Mouse (Mus musculus) layer of hippocampus, postnatal 36 days (tissue): ENCODE results near the gene Arhgap28. TPM values are rescaled to one million over a fixed set of nuclear protein-coding genes. Genes with fewer than 3 reads are reported as not detected.
A peak's percentile ranks its signal among the peaks of the same experiment; 100 is the strongest.

ENCODE experiments used
- DNase-seq, 2 experiments: peaks; one replicate each; pipeline ENCODE4 v3.0.0; 2022
- total RNA-seq, 2 experiments: library from RNA; stranded (reverse); gene quantifications; 2 replicates each; pipeline ENCODE4 v1.2.3; 2021

The Arhgap28 gene
- total RNA-seq, 2 experiments from 2014 or later, result 0.35 to 0.46 TPM

DNA sequence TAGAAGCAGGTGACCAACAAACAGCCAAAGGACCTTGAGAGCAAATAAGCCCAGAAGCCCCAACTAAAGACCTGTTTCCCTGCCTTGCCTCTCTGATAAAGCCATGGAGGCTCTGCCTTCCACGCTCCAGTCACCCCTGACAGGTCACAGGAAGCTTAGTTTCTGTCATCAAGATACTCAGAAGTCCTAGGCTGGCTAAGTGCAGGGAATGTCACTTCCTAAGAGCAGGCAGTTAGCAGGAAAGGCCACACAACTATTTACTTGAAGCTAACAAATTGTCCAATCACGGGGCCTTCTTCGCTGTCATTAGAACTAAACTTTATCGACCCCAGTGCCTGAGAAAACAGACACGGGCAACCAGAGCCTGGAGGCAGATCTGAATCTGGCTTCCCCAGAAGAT is 14.2 kb downstream of the Arhgap28 start:
- DNase-seq, result no peak

DNA sequence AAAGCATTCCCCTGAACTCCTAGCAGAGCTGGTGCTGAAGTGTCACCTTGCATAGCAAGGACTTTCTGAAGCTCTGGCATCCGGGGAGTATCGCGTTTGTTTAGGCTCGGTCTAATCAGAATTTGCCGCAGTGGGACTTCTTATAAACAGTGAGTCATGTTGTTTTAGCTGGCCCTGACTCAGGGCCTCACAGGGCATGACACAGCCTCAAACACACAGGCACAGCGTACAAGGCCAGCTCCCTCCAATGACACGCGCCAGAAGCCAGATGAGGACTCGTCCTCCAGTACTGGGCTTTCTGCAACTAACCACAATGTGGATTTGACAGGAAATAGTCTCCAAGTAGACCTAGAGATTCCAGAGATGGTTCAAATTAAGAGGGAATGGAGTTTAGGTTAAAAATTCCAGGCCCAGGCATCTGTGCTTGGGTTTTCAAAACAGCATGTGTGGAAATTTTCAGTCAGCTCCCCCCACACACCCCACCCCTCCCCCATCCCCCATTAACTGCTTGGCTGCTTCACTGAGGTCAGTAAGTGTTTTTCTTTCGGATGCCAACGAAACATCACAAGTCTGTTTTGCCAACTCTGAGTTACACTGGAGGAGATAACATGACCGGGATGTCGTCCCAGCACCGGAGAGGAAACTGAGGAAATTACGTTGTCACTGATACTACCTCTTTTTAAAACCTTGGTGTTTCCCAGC is 14.8 kb downstream of the Arhgap28 start:
- DNase-seq, result no peak

DNA sequence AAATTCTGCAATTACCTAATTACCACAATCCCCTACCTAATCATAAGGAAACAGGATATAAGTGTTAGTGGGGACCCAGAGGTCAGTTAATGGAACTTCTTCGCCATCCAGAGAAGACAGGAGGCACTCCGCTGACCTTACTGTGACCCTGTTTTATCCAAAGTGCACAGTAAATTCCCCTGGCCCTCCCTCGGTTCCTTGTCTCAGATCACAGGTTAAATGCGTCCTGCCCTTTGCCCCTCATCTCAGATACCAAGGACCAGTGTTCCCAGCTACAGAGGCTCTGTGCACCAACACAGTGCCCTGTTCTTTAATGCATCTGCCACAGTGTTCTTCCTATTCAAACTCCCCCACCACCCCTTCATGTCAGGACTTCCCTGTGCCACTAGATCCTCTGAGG is 18.4 kb downstream of the Arhgap28 start:
- no peak for DNase-seq

DNA sequence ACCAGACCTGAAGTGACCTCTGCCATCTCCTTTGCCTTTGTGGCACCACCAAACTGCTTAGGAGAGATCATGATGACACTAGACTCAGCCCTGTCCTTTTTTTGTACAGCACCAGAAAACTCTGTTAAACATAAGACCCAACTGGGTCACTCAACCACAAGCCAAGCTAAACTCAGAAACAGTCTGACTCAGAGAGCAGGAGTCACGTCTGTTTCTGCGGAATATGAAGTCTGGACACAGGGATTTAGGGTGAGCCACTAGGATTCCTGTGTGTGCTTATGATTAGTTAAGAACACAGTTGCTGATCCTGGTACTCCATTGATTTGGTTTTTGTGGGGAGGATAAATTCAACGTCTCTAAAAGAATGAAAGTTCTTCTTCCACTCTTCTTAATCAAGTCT is 23.3 kb downstream of the Arhgap28 start:
- no peak for DNase-seq

DNA sequence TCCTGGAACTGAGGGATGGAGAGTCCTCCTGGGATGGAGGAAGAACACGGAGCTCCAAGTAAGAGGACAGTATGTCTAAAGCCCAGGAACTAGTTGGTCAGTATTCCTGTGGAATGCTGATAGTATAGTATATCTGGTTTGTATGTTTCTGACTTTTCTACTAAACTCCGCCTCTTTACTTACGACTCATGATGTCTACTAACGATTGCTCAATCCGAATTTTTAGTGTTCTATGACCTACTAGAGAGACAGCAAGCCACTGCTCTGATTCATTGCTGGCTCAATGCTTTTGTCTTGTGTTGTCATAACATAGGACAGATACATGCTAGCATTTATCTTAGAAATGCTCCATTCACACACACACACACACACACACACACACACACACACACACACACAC is 24.7 kb downstream of the Arhgap28 start:
- no peak for DNase-seq

DNA sequence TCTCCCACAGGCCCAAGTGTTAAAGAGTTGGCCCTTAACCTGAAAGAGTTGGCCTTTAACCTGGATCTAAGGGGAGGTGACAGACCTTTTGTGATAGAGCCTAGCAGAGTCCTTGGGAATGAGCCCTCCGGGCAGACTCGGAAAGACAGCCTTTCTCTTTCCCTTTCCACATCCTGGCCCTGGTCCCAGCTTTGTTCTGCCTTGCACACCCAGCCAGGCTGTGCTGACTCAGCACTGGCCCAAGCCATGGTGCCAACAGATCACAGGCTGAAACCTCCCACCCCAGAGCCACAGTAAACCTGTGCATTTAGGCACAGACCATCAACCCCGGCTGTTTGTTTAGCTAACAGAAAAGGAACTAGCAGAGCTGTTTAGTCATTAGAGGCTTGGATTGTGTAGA is 25.1 kb downstream of the Arhgap28 start:
- DNase-seq, result no peak

DNA sequence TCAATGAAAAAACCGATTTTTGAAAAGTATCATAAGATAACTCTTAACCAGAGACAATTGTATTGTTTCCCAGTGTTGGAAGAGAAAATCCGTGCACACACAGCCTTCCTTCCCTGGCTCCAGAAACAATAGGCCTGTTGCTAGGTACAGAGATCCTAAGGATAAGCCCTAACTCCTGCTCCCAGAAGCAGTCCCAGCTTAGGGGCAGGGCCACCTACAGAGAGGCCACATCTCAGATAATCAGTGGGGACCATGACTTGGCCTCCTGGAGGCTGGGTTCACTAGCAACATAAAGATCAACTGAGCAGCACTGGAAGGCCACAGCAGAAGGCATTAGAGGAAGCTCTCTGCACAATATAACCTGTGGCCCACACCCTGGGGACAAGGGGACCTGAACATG is 27.5 kb downstream of the Arhgap28 start:
- no peak for DNase-seq

DNA sequence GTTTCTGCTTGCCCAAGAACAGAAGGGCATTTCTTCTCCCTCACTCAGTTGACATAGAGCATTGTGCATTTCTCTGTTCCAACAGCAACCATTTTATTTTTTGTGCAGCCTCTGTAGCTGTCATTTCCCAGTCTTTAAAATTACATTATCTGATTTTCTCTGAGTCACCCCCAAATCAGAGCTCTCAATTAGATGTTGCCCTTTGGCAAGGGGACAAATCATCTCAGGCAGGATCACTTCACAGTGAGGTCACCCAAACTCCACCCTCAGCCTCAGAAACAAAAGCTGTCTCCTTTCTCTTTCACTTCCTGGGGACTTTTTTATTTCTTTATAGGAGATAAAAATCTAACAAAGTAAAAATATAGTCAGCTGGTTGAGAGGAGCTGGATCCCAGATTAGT is 27.9 kb downstream of the Arhgap28 start:
- no peak for DNase-seq

DNA sequence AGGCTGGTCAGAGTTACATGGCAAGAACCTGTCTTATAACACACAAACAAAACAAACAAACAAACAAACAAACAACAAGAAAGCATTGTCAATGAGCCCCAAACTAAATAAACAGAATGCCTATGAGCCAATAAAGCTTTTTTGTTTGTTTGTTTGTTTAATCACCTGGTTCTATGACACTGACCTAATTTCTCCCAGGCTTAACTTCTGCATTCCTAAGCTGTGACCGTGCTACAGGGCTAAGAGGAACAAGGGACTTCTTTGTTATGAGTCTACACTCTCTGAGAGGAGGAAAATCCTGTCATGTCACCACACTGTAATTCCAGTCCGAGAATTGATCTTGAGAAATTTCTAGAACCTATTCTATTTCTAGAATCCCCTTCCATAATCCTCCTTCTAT is 29.2 kb downstream of the Arhgap28 start:
- DNase-seq, result no peak

DNA sequence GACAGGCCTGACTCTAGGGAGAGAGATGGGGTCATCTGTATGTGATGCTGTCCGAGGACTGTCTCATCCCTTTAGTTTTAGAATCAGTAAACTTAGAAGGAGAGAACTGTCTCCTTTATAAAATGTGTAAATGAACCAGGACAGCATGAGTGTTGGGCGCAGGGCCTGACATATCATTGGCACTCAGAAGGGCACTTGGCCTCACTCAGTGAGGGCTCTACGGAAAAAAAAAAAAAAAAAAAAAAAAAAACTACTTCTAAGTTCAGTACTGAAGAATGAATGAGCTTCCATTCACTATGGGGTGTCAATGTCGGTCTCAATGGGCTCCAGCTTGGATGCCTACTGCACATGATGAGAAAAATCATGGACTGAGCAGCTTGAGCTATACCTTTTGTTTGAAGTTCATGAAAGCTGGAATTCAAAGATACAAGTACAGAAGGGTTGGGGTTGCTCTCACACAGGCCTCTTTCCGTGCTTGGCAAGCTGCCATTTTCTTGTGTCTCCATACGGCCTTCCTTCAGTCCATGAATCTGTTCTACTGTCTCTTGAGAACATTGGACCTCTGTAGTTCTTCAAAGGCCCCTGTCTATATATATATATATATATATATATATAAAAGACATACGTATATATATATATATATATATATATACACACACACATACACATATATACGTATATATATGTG is 36.9 kb downstream of the Arhgap28 start:
- no peak for DNase-seq

DNA sequence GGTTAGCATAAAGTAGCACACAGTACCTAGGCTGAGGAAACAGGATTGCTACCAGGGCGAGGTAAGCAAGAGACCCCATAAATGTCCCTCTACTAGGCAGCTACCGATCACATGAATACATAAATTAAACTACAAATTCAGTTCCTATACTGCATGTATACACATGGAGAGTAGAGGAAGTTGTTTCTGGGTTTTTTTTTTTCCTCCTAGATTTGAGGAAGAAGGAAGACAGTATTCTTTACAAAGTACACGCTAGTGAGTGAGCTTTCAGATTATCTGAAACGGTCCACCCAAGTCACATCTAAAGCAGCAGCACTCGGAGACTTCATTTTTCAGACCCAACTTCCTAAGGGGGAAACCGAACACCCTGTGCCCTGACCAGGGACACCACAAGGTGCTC is 41.1 kb downstream of the Arhgap28 start:
- no peak for DNase-seq

DNA sequence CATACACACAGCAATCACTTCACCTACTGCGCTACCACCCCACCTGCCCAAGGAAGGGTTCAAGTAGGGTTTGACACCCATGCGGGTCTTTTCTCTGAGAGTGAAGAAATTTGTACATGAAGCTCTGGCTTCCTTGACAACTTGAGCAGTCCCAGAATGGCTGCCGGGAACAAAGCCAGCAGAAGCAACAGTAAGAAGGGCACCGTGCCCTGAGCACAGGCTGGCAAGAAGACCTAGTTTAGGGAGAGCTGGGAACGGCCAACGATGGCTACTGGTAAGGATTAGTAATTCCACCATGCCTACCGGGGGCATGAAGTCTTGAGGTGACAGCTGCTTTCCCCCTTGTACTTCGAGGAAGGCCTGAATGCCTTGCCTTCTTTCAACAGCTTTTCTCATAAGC is 41.9 kb downstream of the Arhgap28 start:
- DNase-seq, result peak in 1 of 2 experiments; percentile 11

DNA sequence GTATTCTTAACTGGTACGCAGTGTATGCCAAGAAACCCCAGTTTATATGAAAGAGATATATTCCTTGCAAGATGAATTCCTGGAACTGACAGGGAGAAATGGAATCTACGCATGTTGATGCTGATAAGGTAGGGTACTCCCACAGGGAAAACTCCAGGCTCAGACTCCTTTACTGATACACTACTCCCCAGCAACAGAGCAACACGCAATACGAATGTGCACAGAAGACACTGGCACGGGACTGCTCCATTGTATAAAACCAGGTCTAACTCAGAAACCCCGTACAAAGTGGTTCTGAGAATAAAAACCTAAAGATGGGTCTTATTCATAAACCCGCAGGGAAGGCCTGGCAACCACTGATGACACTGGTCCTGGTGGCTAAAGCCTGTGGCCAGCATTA is 45.0 kb downstream of the Arhgap28 start:
- no peak for DNase-seq

DNA sequence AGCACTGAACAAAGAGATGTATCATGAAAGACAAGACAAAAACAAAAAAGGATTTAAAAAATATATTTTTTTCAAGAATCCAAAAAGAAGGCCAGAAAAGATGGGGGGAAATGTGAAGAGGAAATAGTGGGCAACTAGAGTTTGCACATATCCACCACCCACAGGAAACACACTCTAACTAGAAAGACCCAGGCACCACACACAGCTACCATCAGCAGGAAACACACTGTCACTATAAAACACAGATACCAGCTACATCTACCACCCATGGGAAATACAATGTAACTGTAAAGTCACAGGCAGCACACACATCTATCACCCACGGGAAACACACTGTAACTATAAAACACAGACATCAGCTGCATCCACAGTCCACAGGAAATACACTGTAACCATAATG is 46.3 kb downstream of the Arhgap28 start:
- no peak for DNase-seq

DNA sequence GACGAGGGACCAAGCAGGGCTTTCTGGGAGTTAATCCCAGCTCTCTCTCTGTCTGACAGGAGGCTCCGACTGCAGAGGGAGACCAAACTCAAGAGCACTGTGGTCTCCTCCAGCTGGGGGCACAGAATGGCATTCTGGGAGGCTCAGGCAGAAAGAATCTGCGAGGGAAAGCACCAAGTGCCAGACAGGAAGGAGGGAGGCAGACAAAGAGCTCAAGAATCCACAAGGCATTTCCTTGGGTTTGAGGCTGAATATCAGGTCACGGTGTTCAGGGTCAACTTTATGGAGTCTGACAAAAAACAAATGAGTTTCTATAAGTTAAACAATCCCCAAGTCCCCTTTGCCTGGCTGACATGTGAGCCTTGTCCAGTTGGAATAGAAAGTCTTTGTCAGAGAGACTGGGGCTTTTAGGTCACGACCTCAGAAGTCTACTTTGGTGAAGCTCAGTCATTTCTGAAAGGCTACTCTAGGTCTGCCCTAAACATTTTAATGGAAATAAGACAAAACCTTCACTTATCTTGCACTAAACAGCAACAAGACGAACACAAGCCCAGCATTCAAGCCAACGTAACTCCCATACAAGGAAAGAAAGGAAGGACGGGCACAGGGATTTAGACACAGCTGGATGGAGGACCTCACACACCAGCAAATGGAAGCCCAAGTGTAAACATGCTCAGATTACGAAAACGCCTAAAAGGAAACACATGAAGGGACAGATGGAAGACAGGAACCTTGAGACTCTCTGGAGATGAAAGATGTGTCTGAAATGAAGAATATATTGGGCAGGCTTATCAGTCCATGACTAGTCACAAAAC is 47.8 kb downstream of the Arhgap28 start:
- DNase-seq, result no peak

DNA sequence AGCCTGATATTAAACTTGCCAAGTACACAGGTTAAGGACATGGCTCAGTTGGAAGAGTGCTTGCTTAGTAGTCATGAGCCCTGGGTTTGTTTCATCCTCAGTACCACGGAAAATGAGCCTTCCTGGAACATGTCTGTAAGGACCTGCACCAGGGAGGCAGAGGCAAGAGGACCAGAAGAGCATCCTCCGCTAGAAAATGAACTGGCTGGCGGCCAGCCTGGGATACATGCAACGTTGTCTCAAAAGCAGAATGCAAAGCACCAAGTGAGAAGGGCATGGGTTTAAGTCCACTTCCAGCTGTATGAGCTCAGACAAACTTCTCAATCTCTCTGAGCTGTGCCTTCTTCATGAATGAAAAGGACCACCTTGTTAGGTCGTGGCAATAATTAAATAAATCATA is 49.0 kb downstream of the Arhgap28 start:
- no peak for DNase-seq

DNA sequence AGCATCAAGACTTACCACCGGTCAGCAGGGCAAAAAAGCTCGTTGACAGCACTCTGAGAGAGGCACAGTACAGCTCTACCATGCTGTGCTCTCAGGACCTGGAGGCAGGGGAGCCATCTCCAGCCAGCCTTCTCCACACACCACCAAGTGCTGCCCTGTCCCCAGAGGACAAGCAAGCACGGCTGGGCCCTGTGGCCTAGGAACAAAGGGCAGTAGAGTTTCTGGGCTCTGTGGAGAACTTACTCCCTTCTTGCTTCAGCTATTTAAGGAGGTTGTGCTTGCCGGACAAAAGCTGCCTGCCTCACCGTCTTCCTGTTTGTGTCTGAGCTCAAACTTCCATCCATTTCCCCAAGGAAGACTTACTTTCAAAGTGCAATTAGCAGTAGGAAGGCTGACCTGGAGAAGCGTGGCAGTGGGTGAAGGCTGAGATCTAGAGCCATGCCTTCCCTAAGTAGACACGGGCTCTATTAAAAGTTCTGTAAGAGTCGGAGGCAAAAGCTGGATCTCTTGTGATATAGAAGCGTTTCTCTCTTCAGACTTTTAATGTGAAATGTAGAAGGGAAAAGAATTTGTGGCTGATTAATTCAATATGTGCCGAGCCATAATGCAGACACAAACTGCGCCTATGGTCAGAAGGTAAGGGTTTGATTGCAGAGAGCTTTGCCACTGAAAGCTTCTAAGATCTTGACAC is 53.3 kb downstream of the Arhgap28 start:
- DNase-seq, result no peak

DNA sequence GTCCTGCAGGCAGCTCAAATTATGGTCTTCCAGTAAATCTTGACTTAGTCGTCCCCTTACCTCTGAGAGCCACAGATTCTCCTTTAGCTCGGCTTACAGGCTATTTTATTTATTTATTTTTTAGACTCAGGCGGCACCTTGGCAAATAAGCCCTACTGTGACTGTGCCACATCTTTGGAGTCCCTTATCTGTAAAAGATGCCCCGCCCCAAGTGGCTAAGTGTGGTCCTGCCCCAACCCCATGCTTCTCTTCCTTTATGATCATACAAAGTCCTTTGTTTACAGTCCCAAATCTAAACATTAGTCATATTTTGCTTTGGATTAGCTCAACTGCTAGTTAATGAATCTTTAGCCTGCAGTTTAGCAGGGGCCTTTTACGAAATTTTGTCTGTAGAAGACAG is 55.3 kb downstream of the Arhgap28 start:
- no peak for DNase-seq

DNA sequence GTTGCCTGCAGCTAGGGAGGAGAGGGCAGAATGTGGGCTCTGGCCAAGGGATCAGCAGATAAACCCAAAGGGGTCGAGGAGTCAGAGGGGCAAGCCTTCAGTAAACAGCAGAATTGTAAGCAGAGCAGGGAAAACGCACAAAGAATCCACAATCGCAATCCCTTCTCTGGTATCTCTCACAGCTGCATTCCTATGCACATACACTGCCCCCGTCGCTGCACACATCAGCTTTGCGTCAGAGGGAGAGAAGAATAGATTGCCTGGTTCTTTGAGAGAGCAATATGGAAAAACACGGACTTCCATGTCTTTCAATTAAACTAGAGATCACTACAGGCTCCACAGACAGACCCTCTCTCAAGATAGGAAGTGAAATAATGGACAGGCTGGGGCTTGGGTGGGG is 58.5 kb downstream of the Arhgap28 start:
- no peak for DNase-seq

DNA sequence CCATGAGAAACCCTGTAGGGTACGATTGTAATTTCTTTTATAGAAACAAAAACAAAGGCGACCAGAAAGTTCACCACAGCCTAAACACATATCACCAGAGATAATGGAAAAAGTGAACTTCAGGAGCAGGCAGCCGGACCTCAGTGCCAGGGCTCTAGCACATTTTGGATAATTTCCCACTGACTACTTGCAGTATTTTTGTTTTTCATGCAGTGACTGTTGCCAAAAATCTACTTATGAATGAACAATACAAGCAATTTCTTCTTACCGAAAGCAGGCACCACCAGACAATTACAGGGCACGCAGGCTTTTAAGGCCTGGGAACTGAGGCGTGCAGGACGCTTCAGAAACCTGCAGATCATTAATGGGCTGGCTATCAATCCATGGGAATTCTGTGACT is 59.7 kb downstream of the Arhgap28 start:
- no peak for DNase-seq

DNA sequence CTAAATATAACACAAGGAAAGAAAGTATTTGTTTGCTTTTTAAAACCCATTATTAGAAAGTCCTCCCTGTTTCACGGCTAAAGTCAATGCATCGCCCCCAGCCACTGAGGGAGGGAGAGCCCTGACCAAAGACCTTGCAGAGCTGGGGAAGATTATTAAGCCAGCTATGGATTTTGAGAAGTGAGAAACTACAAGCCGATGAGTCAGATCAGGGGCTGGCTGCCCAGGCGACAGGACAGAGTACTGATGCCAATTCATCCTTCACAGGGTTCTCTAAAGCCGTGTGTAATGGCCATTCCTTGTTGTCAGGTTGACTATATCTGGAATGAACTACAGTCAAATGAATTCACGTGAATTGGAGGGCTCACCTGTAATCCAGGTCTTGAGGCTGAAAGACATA is 62.9 kb downstream of the Arhgap28 start:
- DNase-seq, result no peak

DNA sequence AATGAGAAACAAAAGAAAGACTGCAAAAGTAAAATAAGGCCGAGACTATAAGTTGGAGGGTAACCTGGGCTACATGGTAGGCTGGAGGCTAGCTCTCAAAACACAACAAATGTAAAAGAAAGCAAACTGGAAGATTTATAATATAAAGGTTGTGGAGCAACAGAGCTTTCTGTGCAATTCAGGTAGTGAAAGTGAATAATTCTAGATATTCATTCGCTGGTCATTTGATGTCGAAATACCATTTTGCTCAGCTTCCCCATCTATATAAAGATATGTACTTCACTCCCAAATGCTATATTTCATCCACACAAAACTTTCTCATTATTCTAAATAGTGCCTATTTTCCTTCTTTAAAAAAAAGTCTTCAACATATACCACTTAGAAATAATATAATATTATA is 66.9 kb downstream of the Arhgap28 start:
- DNase-seq, result no peak

DNA sequence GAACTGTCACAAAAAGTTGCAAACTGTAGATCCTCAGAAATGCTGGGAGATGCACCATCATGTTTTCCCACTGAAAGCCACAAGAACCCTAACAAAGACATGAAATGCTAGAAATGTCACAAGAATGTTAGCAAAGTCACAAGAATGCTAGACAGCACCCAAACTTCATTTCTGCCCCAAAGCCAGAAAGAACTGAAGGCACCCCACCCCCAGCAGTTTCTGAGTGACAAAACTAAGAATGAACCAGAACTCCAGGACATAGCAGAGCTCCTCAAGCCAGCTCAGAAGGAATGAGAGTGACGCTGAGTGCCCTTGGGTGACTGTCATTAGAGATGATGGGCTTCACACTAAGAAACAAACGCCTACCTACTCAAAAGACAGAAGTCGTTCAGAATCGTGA is 68.4 kb downstream of the Arhgap28 start:
- no peak for DNase-seq
